Mouse (Mus musculus) spleen, adult 2 months (tissue): ENCODE data around the gene Smad5.

Source experiments
- CTCF ChIP-seq: fragments of 200-500 bp; IDR thresholded peaks from 2 replicates; pipeline ENCODE4 v1.5.1; 2011; ENCODE audit warnings: mild to moderate bottlenecking, inconsistent platforms; ENCODE audit not compliant: insufficient read depth, insufficient read length, insufficient replicate concordance; ENCODE audit errors: extremely low read depth
- POLR2A ChIP-seq: fragments of 200-500 bp; IDR thresholded peaks from 2 replicates; pipeline ENCODE4 v1.6.1; 2011; ENCODE audit warnings: low read depth, low read length, inconsistent platforms

- TF ChIP-seq POLR2A (no peak), CTCF (no peak)
Measured at GRCm38 (mm10) chr13:56678188-56678787, 24.5 kb upstream of the Smad5 start.
